8 mouse cellular contexts compared by ENCODE assay signal in the genomic region with DNA sequence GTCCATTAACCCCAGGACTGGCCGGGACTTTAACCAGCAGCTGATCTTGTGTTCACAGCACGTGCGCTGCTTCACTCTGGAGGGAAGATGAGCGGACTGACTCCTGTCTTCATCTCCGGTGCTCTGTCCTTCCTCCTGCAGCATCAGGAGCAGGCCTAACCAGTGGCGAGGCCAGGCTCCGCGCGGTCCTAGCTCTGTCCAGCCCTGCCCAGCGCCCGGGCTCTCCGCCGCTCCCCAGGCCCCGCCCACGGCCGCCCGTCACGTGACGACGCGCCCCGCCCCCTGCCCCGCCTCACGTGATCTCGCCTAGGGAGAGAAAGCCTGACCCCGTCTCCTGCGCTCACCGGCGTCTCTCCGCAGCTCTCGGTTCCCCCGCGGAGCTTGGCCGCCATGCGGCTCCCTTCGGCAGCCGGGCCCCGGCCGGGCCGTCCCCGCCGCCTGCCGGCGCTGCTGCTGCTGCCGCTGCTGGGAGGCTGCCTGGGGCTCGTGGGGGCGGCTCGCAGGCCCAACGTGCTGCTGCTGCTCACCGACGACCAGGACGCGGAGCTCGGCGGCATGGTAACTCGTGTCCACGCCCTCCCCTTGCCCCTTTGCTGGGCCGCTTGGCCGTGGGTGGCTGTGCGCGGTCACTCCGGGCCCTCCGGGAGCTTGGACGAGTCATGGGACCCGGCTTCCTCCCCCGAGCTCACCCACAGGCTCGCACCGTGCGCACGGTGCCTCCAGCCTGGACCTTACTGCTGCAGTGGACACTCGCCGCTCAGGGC. TPM values are rescaled to one million over a fixed set of nuclear protein-coding genes. Genes with fewer than 3 reads are reported as not detected.
DNase-seq lines count a peak whose midpoint lies in the region; ATAC-seq and TF ChIP-seq lines count a peak whose summit lies in the region.

A gene (plus strand): TSS at position 290 of the 764 bp plus-strand sequence.

- TF ChIP-seq EP300 in heart, adult 2 months (IDR thresholded peaks at IDR 0.05; ENCODE audit: insufficient read depth, low read depth, low read length) = 0 out of 2 replicates have a peak, but pooled peaks have one; percentile 9

- H3K27me3 ChIP-seq in embryonic facial prominence, embryonic 14.5 days (replicated peaks; ENCODE audit: control insufficient read depth, insufficient read depth, low read length) = no peaks in the 10 kb centered on the region
- H3K27me3 ChIP-seq in heart, adult 2 months (ENCODE audit: control insufficient read depth, insufficient read depth, low read length) = no peaks in the 10 kb centered on the region; the same call in 1 of the 2 replicates
- no peaks in the 10 kb centered on the region for H3K27me3 ChIP-seq in limb, embryonic 12.5 days
- H3K27me3 ChIP-seq in midbrain, embryonic 14.5 days (ENCODE audit: control insufficient read depth, insufficient read depth, low read length) = no peaks in the 10 kb centered on the region

- H3K9ac ChIP-seq in embryonic facial prominence, embryonic 14.5 days (ENCODE audit: low read depth, low read length) = peak within 1 kb of the TSS; percentile 81
- H3K9ac ChIP-seq in heart, adult 2 months (ENCODE audit: low read depth, low read length) = peak within 1 kb of the TSS; percentile 89
- peak within 1 kb of the TSS; percentile 87 for H3K9ac ChIP-seq in limb, embryonic 12.5 days (replicated peaks)
- H3K9ac ChIP-seq in midbrain, embryonic 14.5 days (replicated peaks; ENCODE audit: low read length) = peak within 1 kb of the TSS; percentile 78

- intact Hi-C loops in heart, adult 2 months (cut with DNase I) = no loop called here

- H3K9me3 ChIP-seq in embryonic facial prominence, embryonic 14.5 days (ENCODE audit: control insufficient read depth, low read length) = no peaks in the 10 kb centered on the region
- H3K9me3 ChIP-seq in limb, embryonic 12.5 days = no peaks in the 10 kb centered on the region
- H3K9me3 ChIP-seq in midbrain, embryonic 14.5 days (ENCODE audit: control insufficient read depth, low read length) = no peaks in the 10 kb centered on the region

- TF ChIP-seq POLR2A in heart, adult 2 months (IDR thresholded peaks at IDR 0.05; ENCODE audit: insufficient read depth, low read depth, low read length) = peak; percentile 77

- under 1% methylated on average over 40 of the region's 72 CpGs for WGBS in embryonic facial prominence, embryonic 14.5 days
- WGBS in heart, adult 2 months = under 1% methylated on average over 62 of the region's 72 CpGs
- WGBS in limb, embryonic 12.5 days = under 1% methylated on average over 68 of the region's 72 CpGs
- under 1% methylated on average over 71 of the region's 72 CpGs for WGBS in midbrain, embryonic 14.5 days

- H3K36me3 ChIP-seq in embryonic facial prominence, embryonic 14.5 days (ENCODE audit: control insufficient read depth, insufficient read depth, low read length) = 0 out of 2 replicates have a peak, but pooled peaks cover 4% of the 10 kb centered on the region
- H3K36me3 ChIP-seq in heart, adult 2 months (ENCODE audit: control insufficient read depth, insufficient read depth, low read length) = no peaks in the 10 kb centered on the region
- H3K36me3 ChIP-seq in limb, embryonic 12.5 days = peaks cover 10% of the 10 kb centered on the region
- no peaks in the 10 kb centered on the region for H3K36me3 ChIP-seq in midbrain, embryonic 14.5 days (ENCODE audit: control insufficient read depth, insufficient read depth, low read length)

- H3K4me3 ChIP-seq in embryonic facial prominence, embryonic 14.5 days (ENCODE audit: low read depth, low read length) = peak within 1 kb of the TSS; percentile 87
- H3K4me3 ChIP-seq in heart, adult 2 months = peak within 1 kb of the TSS; percentile 64
- peak within 1 kb of the TSS; percentile 98 for H3K4me3 ChIP-seq in limb, embryonic 12.5 days (replicated peaks)
- H3K4me3 ChIP-seq in midbrain, embryonic 14.5 days (replicated peaks; ENCODE audit: low read depth, low read length) = peak within 1 kb of the TSS; percentile 99

- peak; percentile 82 for DNase-seq in 416B (ENCODE audit: low read depth)
- peak; percentile 86 to 92 for DNase-seq in adrenal gland, postnatal 4 days (ENCODE audit: low spot score in 2 of 2)
- DNase-seq in embryonic facial prominence, embryonic 14.5 days (ENCODE audit: low spot score) = peak; percentile 91
- DNase-seq in heart, adult 2 months = peak; percentile 89 to 90
- DNase-seq in kidney, adult 8-10 months = peak; percentile 79 to 83
- DNase-seq in midbrain, embryonic 14.5 days = peak; percentile 96
- DNase-seq in spleen, adult 12 weeks (ENCODE audit: low spot score) = peak; percentile 77

- peak within 1 kb of the TSS; percentile 75 for H3K27ac ChIP-seq in embryonic facial prominence, embryonic 14.5 days (replicated peaks; ENCODE audit: low read depth, low read length)
- peak within 1 kb of the TSS; percentile 91 for H3K27ac ChIP-seq in heart, adult 2 months
- peak within 1 kb of the TSS; percentile 66 for H3K27ac ChIP-seq in limb, embryonic 12.5 days
- peak within 1 kb of the TSS; percentile 70 for H3K27ac ChIP-seq in midbrain, embryonic 14.5 days (replicated peaks; ENCODE audit: low read depth, low read length)

- H3K79me2 ChIP-seq in heart, adult 2 months (replicated peaks; ENCODE audit: control insufficient read depth, insufficient read depth, low read length) = peaks cover 3% of the 10 kb centered on the region

- H3K4me1 ChIP-seq in embryonic facial prominence, embryonic 14.5 days (ENCODE audit: control insufficient read depth, insufficient read depth, low read length) = peaks cover 14% of the 10 kb centered on the region
- peaks cover 6% of the 10 kb centered on the region for H3K4me1 ChIP-seq in heart, adult 2 months (ENCODE audit: control insufficient read depth, insufficient read depth, low read length)
- peaks cover 23% of the 10 kb centered on the region for H3K4me1 ChIP-seq in limb, embryonic 12.5 days (replicated peaks)
- H3K4me1 ChIP-seq in midbrain, embryonic 14.5 days (ENCODE audit: control insufficient read depth, insufficient read depth, low read length) = peaks cover 15% of the 10 kb centered on the region

- peak; percentile 28 for TF ChIP-seq CTCF in heart, adult 2 months (IDR thresholded peaks at IDR 0.05)

- peak; percentile 97 for ATAC-seq in embryonic facial prominence, embryonic 14.5 days (ENCODE audit: low read depth)
- peak; percentile 96 for ATAC-seq in limb, embryonic 12.5 days (ENCODE audit: insufficient number of reproducible peaks, insufficient read depth, low FRiP score, low TSS enrichment, low read depth)
- peak; percentile 97 for ATAC-seq in midbrain, embryonic 14.5 days (ENCODE audit: low FRiP score, low TSS enrichment)

- H3K4me2 ChIP-seq in embryonic facial prominence, embryonic 14.5 days (ENCODE audit: low read depth, low read length) = peak within 1 kb of the TSS; percentile 90
- peak within 1 kb of the TSS; percentile 88 for H3K4me2 ChIP-seq in limb, embryonic 12.5 days
- H3K4me2 ChIP-seq in midbrain, embryonic 14.5 days (ENCODE audit: low read length) = peak within 1 kb of the TSS; percentile 87

RNA-seq across cellular contexts. Expression of the gene that starts here (rescaled TPM):
- 100 to 1,000 TPM; 121 to 130 TPM for total RNA-seq in adrenal gland, postnatal 4 days (2021)
- 58.8 and 61.2 TPM in 2 replicates for polyA plus RNA-seq in embryonic facial prominence, embryonic 14.5 days (2014; fragmentation: Nextera tagmentation; extraction: Ambion mirVana)
- total RNA-seq in heart, adult 2 months (2021) = 10 to 100 TPM; 82.1 to 92.2 TPM
- polyA plus RNA-seq in heart, adult 2 months (2012; rRNA removed) = 45.5 and 55.9 TPM in 2 replicates
- polyA plus RNA-seq in limb, embryonic 12.5 days (2016; fragmentation: Nextera tagmentation; extraction: Ambion mirVana) = 38.7 and 42.1 TPM in 2 replicates
- polyA plus RNA-seq in midbrain, embryonic 14.5 days (2014; fragmentation: Nextera tagmentation; extraction: Ambion mirVana) = 36.5 and 47.2 TPM in 2 replicates

Comparison
In these comparisons a context has a peak if more than half of its experiments do, and no peak if none do; other contexts are left out.
1. Peak in every context shown above with its lines: DNase-seq, ATAC-seq, H3K4me3 ChIP-seq and H3K27ac ChIP-seq.